Mouse (Mus musculus): ENCODE results near the gene Hal. TPM values are rescaled to one million over a fixed set of nuclear protein-coding genes. Genes with fewer than 3 reads are reported as not detected.
A peak's percentile ranks its signal among the peaks of the same experiment; 100 is the strongest.

Hal gene
- polyA plus RNA-seq, 1 experiment from 2014 or later: 0.29 TPM

GRCm38 (mm10) chr10:93559786-93560185 is 71.2 kb downstream of the Hal start:
- peak; percentile 47; the same call in 1 of the 2 replicates for ATAC-seq (ENCODE audit: insufficient number of reproducible peaks, low FRiP score, low TSS enrichment, low read depth)
- Histone ChIP-seq H3K4me3 (ENCODE audit: low read depth, low read length) (no peak overlapping the region), H3K27me3 (ENCODE audit: control insufficient read depth, insufficient read depth, low read length) (no peaks in the 10 kb centered on the region), H3K4me2 (ENCODE audit: low read depth, severe bottlenecking) (no peak overlapping the region), H3K27ac (replicated peaks; ENCODE audit: low read depth, low read length) (no peak overlapping the region), H3K4me1 (ENCODE audit: control insufficient read depth, insufficient read depth, low read length) (no peaks in the 10 kb centered on the region), H3K36me3 (ENCODE audit: control insufficient read depth, insufficient read depth, low read length) (no peaks in the 10 kb centered on the region), H3K9me3 (ENCODE audit: control insufficient read depth, low read length) (no peaks in the 10 kb centered on the region), H3K9ac (ENCODE audit: low read length) (no peak overlapping the region)
- DNase-seq (ENCODE audit: low spot score): no peak
- WGBS: 42% methylated on average over 9 of the region's 9 CpGs

DNA sequence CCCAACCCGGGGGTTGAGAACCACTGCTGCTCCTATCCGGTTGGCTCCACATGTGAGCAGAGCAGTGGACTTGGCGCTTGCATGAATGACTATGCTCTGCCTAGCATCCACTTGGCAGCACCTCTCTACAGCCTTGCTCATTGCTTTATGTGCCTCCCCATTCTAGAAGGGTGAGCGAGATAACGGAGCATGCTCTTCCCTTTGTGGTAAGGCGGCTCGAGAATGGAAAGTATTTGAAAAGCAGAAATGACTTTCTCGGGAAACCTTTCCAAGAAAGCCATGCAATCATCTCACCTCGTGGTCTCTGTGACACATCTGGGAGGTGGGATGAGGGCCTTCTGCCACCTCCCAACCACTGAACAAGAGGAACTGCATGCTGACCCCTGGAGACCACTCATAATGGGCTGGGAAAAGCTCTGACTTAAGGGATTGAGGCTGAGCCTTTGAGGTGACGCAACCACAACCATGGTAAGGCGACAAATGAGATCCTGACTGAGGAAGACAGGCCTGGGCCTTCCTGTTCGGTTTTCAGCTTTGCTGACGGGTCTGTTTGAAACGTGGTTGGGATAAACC is 76.0 kb downstream of the Hal start:
- H3K27ac ChIP-seq (replicated peaks; ENCODE audit: low read depth, low read length): no peak overlapping the region
- WGBS: 89% methylated on average over 14 of the region's 14 CpGs
- H3K4me3 ChIP-seq (ENCODE audit: low read depth, low read length): no peak overlapping the region
- ATAC-seq (ENCODE audit: insufficient number of reproducible peaks, low FRiP score, low TSS enrichment, low read depth) (no peak), DNase-seq (ENCODE audit: low spot score) (no peak)
- no peak overlapping the region for H3K9ac ChIP-seq (ENCODE audit: low read length)
- no peaks in the 10 kb centered on the region for H3K36me3 ChIP-seq (ENCODE audit: control insufficient read depth, insufficient read depth, low read length)
- no peaks in the 10 kb centered on the region for H3K9me3 ChIP-seq (ENCODE audit: control insufficient read depth, low read length)
- H3K27me3 ChIP-seq (ENCODE audit: control insufficient read depth, insufficient read depth, low read length): no peaks in the 10 kb centered on the region
- H3K4me2 ChIP-seq (ENCODE audit: low read depth, severe bottlenecking): no peak overlapping the region
- no peaks in the 10 kb centered on the region for H3K4me1 ChIP-seq (ENCODE audit: control insufficient read depth, insufficient read depth, low read length)

GRCm38 (mm10) chr10:93567066-93567465 is 78.5 kb downstream of the Hal start:
- Histone ChIP-seq H3K27ac (replicated peaks; ENCODE audit: low read depth, low read length) (no peak overlapping the region), H3K4me2 (ENCODE audit: low read depth, severe bottlenecking) (no peak overlapping the region), H3K36me3 (ENCODE audit: control insufficient read depth, insufficient read depth, low read length) (no peaks in the 10 kb centered on the region), H3K27me3 (ENCODE audit: control insufficient read depth, insufficient read depth, low read length) (no peaks in the 10 kb centered on the region), H3K9me3 (ENCODE audit: control insufficient read depth, low read length) (no peaks in the 10 kb centered on the region), H3K4me1 (ENCODE audit: control insufficient read depth, insufficient read depth, low read length) (no peaks in the 10 kb centered on the region), H3K9ac (ENCODE audit: low read length) (no peak overlapping the region), H3K4me3 (ENCODE audit: low read depth, low read length) (no peak overlapping the region)
- DNase-seq (ENCODE audit: low spot score) (no peak), ATAC-seq (ENCODE audit: insufficient number of reproducible peaks, low FRiP score, low TSS enrichment, low read depth) (no peak)
- 91% methylated on average over 10 of the region's 10 CpGs for WGBS

GRCm38 (mm10) chr10:93567841-93568566 is 79.4 kb downstream of the Hal start:
- Histone ChIP-seq H3K9me3 (ENCODE audit: control insufficient read depth, low read length) (no peaks in the 10 kb centered on the region), H3K36me3 (ENCODE audit: control insufficient read depth, insufficient read depth, low read length) (no peaks in the 10 kb centered on the region), H3K4me2 (ENCODE audit: low read depth, severe bottlenecking) (no peak overlapping the region), H3K27me3 (ENCODE audit: control insufficient read depth, insufficient read depth, low read length) (no peaks in the 10 kb centered on the region), H3K27ac (replicated peaks; ENCODE audit: low read depth, low read length) (no peak overlapping the region), H3K4me1 (ENCODE audit: control insufficient read depth, insufficient read depth, low read length) (no peaks in the 10 kb centered on the region), H3K9ac (ENCODE audit: low read length) (no peak overlapping the region), H3K4me3 (ENCODE audit: low read depth, low read length) (no peak overlapping the region)
- no peak for DNase-seq (ENCODE audit: low spot score)
- 87% methylated on average over 11 of the region's 11 CpGs for WGBS
- ATAC-seq (ENCODE audit: insufficient number of reproducible peaks, low FRiP score, low TSS enrichment, low read depth): no peak

GRCm38 (mm10) chr10:93568671-93569070 is 80.1 kb downstream of the Hal start:
- no peaks in the 10 kb centered on the region for H3K36me3 ChIP-seq (ENCODE audit: control insufficient read depth, insufficient read depth, low read length)
- H3K4me3 ChIP-seq (ENCODE audit: low read depth, low read length): no peak overlapping the region
- H3K4me2 ChIP-seq (ENCODE audit: low read depth, severe bottlenecking): no peak overlapping the region
- no peaks in the 10 kb centered on the region for H3K27me3 ChIP-seq (ENCODE audit: control insufficient read depth, insufficient read depth, low read length)
- no peak for DNase-seq (ENCODE audit: low spot score)
- no peak overlapping the region for H3K9ac ChIP-seq (ENCODE audit: low read length)
- H3K27ac ChIP-seq (replicated peaks; ENCODE audit: low read depth, low read length): no peak overlapping the region
- ATAC-seq (ENCODE audit: insufficient number of reproducible peaks, low FRiP score, low TSS enrichment, low read depth): no peak
- no peaks in the 10 kb centered on the region for H3K9me3 ChIP-seq (ENCODE audit: control insufficient read depth, low read length)
- H3K4me1 ChIP-seq (ENCODE audit: control insufficient read depth, insufficient read depth, low read length): no peaks in the 10 kb centered on the region
- 92% methylated on average over 6 of the region's 6 CpGs for WGBS

Other genes starting within 250 kb of the Hal start
- gene Elk3, start 177.6 kb upstream of the Hal start, polyA plus RNA-seq (2014; fragmentation: Nextera tagmentation; extraction: Ambion mirVana): 51.7 and 52.8 TPM in 2 replicates
- 181 and 193 TPM in 2 replicates for gene Lta4h, start 35.4 kb upstream of the Hal start, polyA plus RNA-seq (2014; fragmentation: Nextera tagmentation; extraction: Ambion mirVana)
- 0.23 and 0.43 TPM in 2 replicates for gene Amdhd1, start 51.3 kb downstream of the Hal start, polyA plus RNA-seq (2014; fragmentation: Nextera tagmentation; extraction: Ambion mirVana)
- 0.21 and 0.23 TPM in 2 replicates for gene Ccdc38, start 51.9 kb downstream of the Hal start, polyA plus RNA-seq (2014; fragmentation: Nextera tagmentation; extraction: Ambion mirVana)
- 192 and 200 TPM in 2 replicates for gene Snrpf, start 100.9 kb downstream of the Hal start, polyA plus RNA-seq (2014; fragmentation: Nextera tagmentation; extraction: Ambion mirVana)
- 0.65 and 0.81 TPM in 2 replicates for gene Ntn4, start 151.9 kb downstream of the Hal start, polyA plus RNA-seq (2014; fragmentation: Nextera tagmentation; extraction: Ambion mirVana)